Mouse (Mus musculus): Measurements from ENCODE around the gene Tcea3. TPM values are rescaled to one million over a fixed set of nuclear protein-coding genes. Genes with fewer than 3 reads are reported as not detected.

Gene Tcea3
- polyA plus RNA-seq, 1 experiment from 2014 or later: 22.9 TPM

DNA sequence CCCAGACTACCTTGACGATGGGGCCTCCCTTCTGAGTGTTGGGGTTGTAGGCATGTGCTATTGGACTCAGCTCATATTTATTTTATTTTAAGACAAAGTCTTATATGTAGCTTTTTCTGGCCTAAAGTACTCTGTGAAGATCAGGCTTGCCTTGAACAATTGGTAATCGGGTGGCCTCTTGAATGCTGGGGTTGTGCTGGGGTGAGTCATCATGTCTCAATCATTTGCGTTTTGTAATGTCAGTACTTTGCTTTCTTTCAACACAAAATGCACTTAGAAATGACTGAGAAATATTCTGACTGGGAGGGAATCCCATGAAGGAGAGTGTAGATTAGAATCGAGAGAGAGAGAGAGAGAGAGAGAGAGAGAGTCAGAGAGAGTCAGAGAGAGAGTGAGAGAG is 72.5 kb downstream of the Tcea3 start:
- H3K9me3 ChIP-seq (ENCODE audit: control insufficient read depth, low read length): no peaks in the 10 kb centered on the region
- H3K27me3 ChIP-seq (replicated peaks; ENCODE audit: control insufficient read depth, insufficient read depth, low read length): no peaks in the 10 kb centered on the region
- 82% methylated on average over 4 of the region's 4 CpGs for WGBS
- no peak overlapping the region for H3K9ac ChIP-seq (ENCODE audit: low read depth, low read length)
- H3K4me2 ChIP-seq (ENCODE audit: low read depth, low read length): no peak overlapping the region
- H3K4me1 ChIP-seq (ENCODE audit: control insufficient read depth, insufficient read depth, low read length): no peaks in the 10 kb centered on the region
- peaks cover 4% of the 10 kb centered on the region for H3K36me3 ChIP-seq (ENCODE audit: control insufficient read depth, insufficient read depth, low read length)
- H3K4me3 ChIP-seq (ENCODE audit: low read length): no peak overlapping the region
- ATAC-seq: no peak
- H3K27ac ChIP-seq (ENCODE audit: low read length): no peak overlapping the region

- Histone ChIP-seq H3K27me3 (replicated peaks; ENCODE audit: control insufficient read depth, insufficient read depth, low read length) (no peaks in the 10 kb centered on the region), H3K27ac (ENCODE audit: low read length) (no peak overlapping the region), H3K4me2 (ENCODE audit: low read depth, low read length) (no peak overlapping the region), H3K9me3 (ENCODE audit: control insufficient read depth, low read length) (no peaks in the 10 kb centered on the region), H3K4me1 (ENCODE audit: control insufficient read depth, insufficient read depth, low read length) (no peaks in the 10 kb centered on the region), H3K9ac (ENCODE audit: low read depth, low read length) (no peak overlapping the region), H3K36me3 (ENCODE audit: control insufficient read depth, insufficient read depth, low read length) (peaks cover under 1% of the 10 kb centered on the region; the same call in 1 of the 2 replicates), H3K4me3 (ENCODE audit: low read length) (no peak overlapping the region)
- 47% methylated on average over 2 of the region's 2 CpGs for WGBS
- ATAC-seq: no peak
These were observed 76.7 kb downstream of the Tcea3 start for GRCm38 (mm10) chr4:136324226-136324625.

Other genes starting within 250 kb of the Tcea3 start
- 34.8 and 35.6 TPM in 2 replicates for gene Eloa, start 226.0 kb upstream of the Tcea3 start, polyA plus RNA-seq (2015; fragmentation: Nextera tagmentation; extraction: Ambion mirVana)
- gene Rpl11, start 194.3 kb upstream of the Tcea3 start, polyA plus RNA-seq (2015; fragmentation: Nextera tagmentation; extraction: Ambion mirVana): 407 and 467 TPM in 2 replicates
- gene Id3, start 104.2 kb upstream of the Tcea3 start, polyA plus RNA-seq (2015; fragmentation: Nextera tagmentation; extraction: Ambion mirVana): 232 and 245 TPM in 2 replicates
- 7.5 and 9.3 TPM in 2 replicates for gene E2f2, start 75.3 kb upstream of the Tcea3 start, polyA plus RNA-seq (2015; fragmentation: Nextera tagmentation; extraction: Ambion mirVana)
- 3.3 and 4.4 TPM in 2 replicates for gene Asap3, start 41.4 kb upstream of the Tcea3 start, polyA plus RNA-seq (2015; fragmentation: Nextera tagmentation; extraction: Ambion mirVana)
- 13.6 and 15.0 TPM in 2 replicates for gene Zfp46, start 37.0 kb downstream of the Tcea3 start, polyA plus RNA-seq (2015; fragmentation: Nextera tagmentation; extraction: Ambion mirVana)
- 101 and 106 TPM in 2 replicates for gene Hnrnpr, start 63.2 kb downstream of the Tcea3 start, polyA plus RNA-seq (2015; fragmentation: Nextera tagmentation; extraction: Ambion mirVana)
- gene Htr1d, start 175.8 kb downstream of the Tcea3 start, polyA plus RNA-seq (2015; fragmentation: Nextera tagmentation; extraction: Ambion mirVana): 0.10 and 0.16 TPM in 2 replicates
- gene 6030445D17Rik, start 214.5 kb downstream of the Tcea3 start, polyA plus RNA-seq (2015; fragmentation: Nextera tagmentation; extraction: Ambion mirVana): 0.27 and 0.50 TPM in 2 replicates
- gene Luzp1, start 222.0 kb downstream of the Tcea3 start, polyA plus RNA-seq (2015; fragmentation: Nextera tagmentation; extraction: Ambion mirVana): 96.8 and 115 TPM in 2 replicates

Data from intestine, embryonic 16.5 days (tissue).